Mouse (Mus musculus) olfactory bulb, adult 2 months (tissue): ENCODE measurements at regions not wholly inside any gene's neighbourhood (a gene's known extent, or its start where the extent isn't known, plus 50 kb on each side); places are given as distances from the start of the nearest gene placed in this dataset.

Experiments used
- CTCF ChIP-seq: fragments of 200-500 bp; IDR thresholded peaks from 2 replicates; pipeline ENCODE4 v1.5.1; 2012; ENCODE audit warnings: low read depth, mild to moderate bottlenecking, low read length, moderate library complexity; ENCODE audit not compliant: insufficient read depth
- POLR2A ChIP-seq: fragments of 200-500 bp; IDR thresholded peaks from 2 replicates; pipeline ENCODE4 v1.6.1; 2012; ENCODE audit warnings: mild to moderate bottlenecking, low read depth, low read length, moderate library complexity; ENCODE audit not compliant: insufficient read depth

GRCm38 (mm10) chr4:99516883-99517282 is 139.2 kb upstream of the Foxd3 start:
- TF ChIP-seq CTCF (no peak), POLR2A (no peak)
